Mouse (Mus musculus) cortical plate, adult 2 months (tissue): ENCODE results near the gene Gm8126. TPM values are rescaled to one million over a fixed set of nuclear protein-coding genes. Genes with fewer than 3 reads are reported as not detected.
"Not testable (repeated sequence)": the region's sequence is repeated elsewhere in the genome, so short reads cannot be mapped to it uniquely, and the experiment has no call there.

ENCODE experiments used
- H3K27ac ChIP-seq: fragments of 200-500 bp; 2 replicates; pipeline ENCODE4 v1.5.1; 2012; ENCODE audit warnings: low read length, control low read depth, inconsistent platforms; ENCODE audit not compliant: insufficient read depth
- H3K4me1 ChIP-seq: fragments of 200-500 bp; 2 replicates; pipeline ENCODE4 v1.6.1; 2011; ENCODE audit warnings: low read length; ENCODE audit not compliant: control insufficient read depth, insufficient read depth
- H3K4me3 ChIP-seq: fragments of 200-500 bp; 2 replicates; pipeline ENCODE4 v1.5.1; 2011; ENCODE audit warnings: mild to moderate bottlenecking, low read length, control low read depth; ENCODE audit not compliant: insufficient read depth
- polyA plus RNA-seq: library from polyadenylated mRNA; depleted of rRNA; stranded (reverse); fragments of >200 nt; gene quantifications from 2 replicates; pipeline ENCODE4 v1.2.3, GENCODE M21; 2012; rRNA removed

Gene Gm8126
- polyA plus RNA-seq: not detected in 2 replicates

- H3K4me1 ChIP-seq, H3K4me3 ChIP-seq, H3K27ac ChIP-seq: not testable (repeated sequence)
Observed at GRCm38 (mm10) chr14:43258349-43258748, at the start of gene Gm8126. TSS of gene Gm8126 (plus strand) at chr14:43258649.

DNA sequence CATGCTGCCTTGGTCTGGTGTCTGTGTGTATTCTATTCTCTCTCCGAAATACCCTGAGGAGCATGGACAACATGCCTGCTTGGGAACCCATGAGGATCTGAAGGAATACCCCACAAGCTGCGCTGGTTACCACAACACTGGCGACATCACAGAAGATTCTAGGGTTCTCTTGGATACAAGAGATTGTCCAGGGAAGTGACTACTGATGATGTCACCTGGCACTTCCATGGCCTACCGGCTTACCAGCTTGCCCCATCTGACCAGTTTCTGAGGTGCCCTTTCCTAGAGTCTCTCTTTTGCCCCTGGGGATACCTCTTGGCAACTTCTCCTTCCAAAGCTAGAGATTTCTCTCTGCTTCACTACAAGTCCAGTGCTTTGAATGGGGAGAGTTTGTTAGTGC, 23.2 kb upstream of the Gm8126 start, which contains the start of gene Gm8122:
TSS of gene Gm8122 (minus strand) at position 101 of the 400 bp plus-strand sequence.
- not testable (repeated sequence) for H3K27ac ChIP-seq, H3K4me1 ChIP-seq, H3K4me3 ChIP-seq

- H3K27ac ChIP-seq, H3K4me1 ChIP-seq, H3K4me3 ChIP-seq: not testable (repeated sequence)
Observed at GRCm38 (mm10) chr14:43237769-43238168, 20.7 kb upstream of the Gm8126 start.

DNA sequence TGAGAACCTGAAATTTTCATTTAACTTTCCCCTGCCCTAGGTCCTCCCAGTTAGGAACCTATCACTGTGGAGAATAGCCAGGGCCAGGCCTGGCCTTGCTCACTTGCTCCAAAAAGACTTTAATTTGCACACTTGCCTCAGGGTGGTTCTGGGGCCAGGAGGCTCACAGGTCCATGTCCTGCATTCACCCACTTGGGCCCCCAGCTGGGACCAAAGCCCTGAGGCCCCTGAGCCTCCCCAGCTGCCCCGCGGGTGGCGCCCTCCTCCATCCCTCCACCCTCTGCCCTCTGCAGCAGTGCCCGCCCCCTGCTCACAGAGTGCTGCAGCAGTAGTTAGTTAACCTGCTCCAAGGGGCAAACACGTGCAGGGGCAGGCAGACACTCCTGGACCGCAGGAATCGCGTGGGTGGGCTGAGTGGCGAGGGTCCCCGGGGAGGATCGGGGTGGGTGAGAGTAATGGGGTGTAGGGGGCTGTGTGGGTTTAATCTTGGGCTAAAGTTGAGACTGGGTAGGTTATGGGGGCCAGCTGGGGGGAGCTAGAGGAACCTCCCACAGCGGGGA, 8.8 kb upstream of the Gm8126 start:
- H3K27ac ChIP-seq, H3K4me3 ChIP-seq, H3K4me1 ChIP-seq: not testable (repeated sequence)

DNA sequence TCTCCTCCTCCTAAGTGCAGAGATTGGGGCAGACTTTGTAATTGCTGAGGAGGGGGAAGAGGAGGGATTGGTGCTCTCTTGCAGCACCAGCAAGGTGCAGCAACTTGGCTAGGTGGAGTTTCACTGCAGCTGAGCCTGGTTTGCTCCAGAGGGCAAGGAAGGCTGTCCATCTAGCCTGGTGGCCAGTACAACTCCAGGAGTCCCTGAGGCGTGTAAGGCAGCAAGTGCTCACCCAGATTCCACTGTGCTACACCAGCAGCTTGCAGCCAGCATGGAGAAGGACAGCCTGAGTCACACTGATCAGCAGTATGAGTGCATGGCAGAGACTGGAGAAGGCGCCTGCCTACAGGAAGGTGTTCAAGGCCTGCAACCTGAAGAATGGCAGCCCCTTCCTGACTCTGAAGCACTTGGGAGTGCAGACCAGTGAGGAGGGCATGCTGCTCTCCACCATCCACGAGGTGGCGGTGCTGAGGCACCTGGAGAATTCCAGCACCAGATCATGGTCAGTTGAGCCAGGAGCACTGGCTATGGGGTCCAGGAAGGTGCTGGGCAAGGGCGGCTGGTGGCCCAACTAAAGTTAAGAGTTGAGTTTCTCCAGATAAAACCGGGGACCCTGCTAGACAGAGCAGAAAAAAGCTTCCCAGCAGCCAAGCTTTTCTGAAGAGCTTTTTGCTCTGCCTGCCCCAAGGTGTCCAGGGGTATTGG, 7.7 kb upstream of the Gm8126 start:
- not testable (repeated sequence) for H3K27ac ChIP-seq, H3K4me1 ChIP-seq, H3K4me3 ChIP-seq

- not testable (repeated sequence) for H3K4me1 ChIP-seq, H3K27ac ChIP-seq, H3K4me3 ChIP-seq
Observed at GRCm38 (mm10) chr14:43256511-43256910, 1.9 kb upstream of the Gm8126 start.

DNA sequence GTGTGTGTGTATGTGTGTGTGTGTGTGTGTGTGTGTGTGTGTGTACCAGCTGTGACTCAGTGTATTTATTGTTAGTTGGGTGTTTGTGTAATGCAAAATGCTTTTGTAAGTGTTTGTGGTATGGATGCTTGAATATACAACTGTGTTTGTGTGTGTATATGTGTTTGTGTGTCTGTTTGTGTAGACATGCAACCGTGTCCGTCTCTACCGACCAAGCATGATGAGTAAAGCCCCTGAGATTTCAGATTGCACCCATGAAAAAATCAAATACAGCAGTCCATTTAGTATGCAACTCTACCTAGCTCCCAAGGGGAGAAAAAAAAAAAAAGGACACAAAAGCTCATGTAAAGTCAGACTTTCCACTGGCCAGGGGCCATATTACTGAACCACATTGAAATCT, 5.0 kb downstream of the Gm8126 start:
- H3K27ac ChIP-seq, H3K4me3 ChIP-seq, H3K4me1 ChIP-seq: not testable (repeated sequence)

DNA sequence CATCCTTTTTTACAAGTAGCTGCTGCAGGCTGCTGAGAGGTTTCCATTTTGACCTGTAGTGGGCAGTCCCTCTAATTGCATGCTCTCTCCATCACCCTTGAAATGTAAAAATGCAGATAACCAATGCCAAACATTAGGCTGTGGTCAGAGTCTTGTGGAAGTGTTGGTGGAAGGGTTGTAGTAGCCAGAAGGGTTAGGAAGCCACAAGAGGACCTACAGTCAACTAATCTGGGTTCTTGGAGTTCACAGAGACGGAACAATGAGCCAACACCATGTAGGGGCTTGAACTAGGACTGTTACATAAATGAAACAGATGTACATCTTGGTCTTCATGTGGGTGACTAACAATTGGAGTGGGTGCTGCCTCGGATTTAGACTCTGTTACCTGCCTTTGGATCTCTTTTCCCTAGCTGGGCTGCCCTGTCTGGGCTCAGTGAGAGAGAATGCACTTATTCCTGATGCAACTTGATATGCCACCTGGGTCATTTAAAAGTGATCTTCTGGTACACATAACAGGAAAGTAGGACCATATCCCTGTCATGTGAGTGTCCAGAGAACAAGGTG, 10.2 kb downstream of the Gm8126 start:
- H3K4me3 ChIP-seq, H3K4me1 ChIP-seq, H3K27ac ChIP-seq: not testable (repeated sequence)

- H3K4me1 ChIP-seq, H3K4me3 ChIP-seq, H3K27ac ChIP-seq: not testable (repeated sequence)
Observed at GRCm38 (mm10) chr14:43269211-43269610, 10.8 kb downstream of the Gm8126 start.

- not testable (repeated sequence) for H3K4me3 ChIP-seq, H3K4me1 ChIP-seq, H3K27ac ChIP-seq
Observed at GRCm38 (mm10) chr14:43273161-43273560, 14.7 kb downstream of the Gm8126 start.

DNA sequence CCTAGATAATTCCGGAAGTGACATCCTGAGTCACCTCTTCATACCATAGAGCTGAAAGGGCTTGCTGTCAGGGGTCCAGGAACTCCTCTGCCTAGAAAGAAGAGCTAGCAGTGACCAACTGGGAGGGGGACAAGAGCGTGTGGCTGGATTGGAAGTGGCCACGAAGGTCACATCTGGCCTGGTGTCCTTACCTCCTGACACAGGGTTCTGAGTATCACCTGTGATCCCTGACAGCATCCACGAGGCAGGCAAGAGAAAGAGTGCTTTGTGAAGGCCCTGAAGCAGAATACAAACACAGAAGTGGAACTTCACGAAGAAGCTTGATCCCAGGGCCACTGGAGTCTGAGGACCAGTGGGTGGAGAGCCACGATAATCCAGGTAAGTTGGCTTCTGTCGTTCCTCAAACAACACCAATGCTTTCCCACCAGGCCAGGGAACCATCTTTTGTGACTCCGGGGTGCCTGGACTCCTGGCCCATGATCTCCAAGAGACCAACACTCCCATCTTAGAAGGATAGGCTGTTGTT, 16.6 kb downstream of the Gm8126 start, which contains the start of gene Gm9732:
TSS of gene Gm9732 (plus strand) at position 51 of the 526 bp plus-strand sequence.
- H3K4me3 ChIP-seq, H3K4me1 ChIP-seq, H3K27ac ChIP-seq: not testable (repeated sequence)

DNA sequence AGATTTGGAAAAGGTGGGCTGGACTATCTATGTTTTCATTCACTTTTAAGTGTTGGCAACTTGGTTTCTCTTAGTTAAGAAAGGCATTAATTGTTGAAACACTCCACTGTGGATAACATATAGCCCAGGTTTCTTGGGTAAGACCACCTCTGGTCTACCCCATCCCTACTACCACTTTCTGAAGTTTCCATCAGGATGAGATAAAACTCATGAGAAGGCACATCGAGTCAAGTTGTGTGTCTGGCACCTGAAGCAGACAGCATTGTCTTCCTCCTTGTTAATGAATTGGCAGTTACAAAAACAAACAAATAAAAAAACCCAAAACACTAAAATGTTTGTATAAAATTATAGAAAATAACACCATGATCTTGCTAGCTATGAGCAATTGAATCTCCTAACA, 17.3 kb downstream of the Gm8126 start:
- H3K4me1 ChIP-seq, H3K4me3 ChIP-seq, H3K27ac ChIP-seq: not testable (repeated sequence)

DNA sequence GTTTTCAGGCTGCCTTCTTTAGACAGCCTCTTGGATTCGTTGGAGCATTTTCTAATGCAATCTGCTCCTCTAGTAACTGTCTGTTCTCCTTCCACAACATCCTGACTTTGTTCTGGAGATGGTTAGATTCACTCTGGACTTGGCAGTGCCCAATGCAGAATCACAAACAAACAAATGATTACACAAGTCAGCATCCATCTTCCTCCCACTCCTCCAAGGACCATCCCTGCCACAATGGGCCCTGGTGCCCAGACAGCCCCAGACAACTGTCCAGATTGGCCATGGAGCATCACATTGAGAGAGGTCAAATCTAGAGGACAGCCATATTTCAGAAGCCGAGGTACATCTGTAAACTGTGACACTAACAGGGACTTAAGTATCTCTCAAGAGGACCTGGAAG, 19.0 kb downstream of the Gm8126 start:
- H3K4me3 ChIP-seq, H3K4me1 ChIP-seq, H3K27ac ChIP-seq: not testable (repeated sequence)

DNA sequence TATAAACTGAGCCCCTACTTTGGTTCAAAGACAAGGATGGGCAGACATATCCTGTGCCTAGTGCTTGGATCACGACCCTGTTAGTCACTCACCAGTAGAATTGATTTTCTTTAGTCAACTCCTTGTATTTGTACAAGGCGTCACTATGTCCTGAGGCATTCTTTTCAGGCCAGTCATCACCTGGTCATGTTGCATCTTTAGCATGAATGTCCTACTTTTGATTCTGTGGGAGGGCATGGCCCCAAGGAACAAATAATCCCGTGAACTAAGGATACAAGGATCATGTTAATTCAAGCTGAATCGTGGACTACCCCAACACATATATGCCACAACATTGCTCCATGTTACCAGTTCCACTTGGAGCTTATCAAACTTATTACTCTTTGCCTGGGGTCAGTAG, 19.7 kb downstream of the Gm8126 start:
- not testable (repeated sequence) for H3K4me3 ChIP-seq, H3K27ac ChIP-seq, H3K4me1 ChIP-seq

DNA sequence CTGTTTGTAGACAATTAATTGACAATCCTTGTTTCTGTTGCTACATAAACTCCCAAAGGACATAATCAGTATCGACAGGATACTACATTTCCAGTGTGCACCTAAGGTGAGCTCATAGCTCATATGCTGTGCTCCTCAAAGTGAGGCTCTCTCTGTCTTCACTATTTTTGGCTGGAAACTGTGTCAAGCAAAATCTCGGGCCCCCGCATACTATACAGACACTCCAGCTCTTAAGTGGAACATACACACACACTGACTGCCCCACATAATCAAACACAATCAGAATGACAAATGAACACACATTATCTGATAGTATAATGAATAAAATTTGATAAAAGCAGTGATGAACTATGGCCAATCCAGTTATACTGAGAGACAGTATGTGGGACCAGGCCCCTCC, 20.2 kb downstream of the Gm8126 start:
- H3K4me1 ChIP-seq, H3K4me3 ChIP-seq, H3K27ac ChIP-seq: not testable (repeated sequence)

GRCm38 (mm10) chr14:43293503-43293902, 35.1 kb downstream of the Gm8126 start, which contains the start of gene Gm8127:
TSS of gene Gm8127 (minus strand) at chr14:43293832.
- not testable (repeated sequence) for H3K27ac ChIP-seq

More at GRCm38 (mm10) chr14:43293503-43293902, 35.1 kb downstream of the Gm8126 start, which contains the start of gene Gm8127:
- not testable (repeated sequence) for H3K4me3 ChIP-seq, H3K4me1 ChIP-seq
